Mouse (Mus musculus): ENCODE data around the gene Gm49383. TPM values are rescaled to one million over a fixed set of nuclear protein-coding genes. Genes with fewer than 3 reads are reported as not detected.

The Gm49383 gene
- polyA plus RNA-seq, 1 experiment from 2014 or later: 28.6 TPM

- peaks cover 7% of the 10 kb centered on the region; the same call in 1 of the 2 replicates for H3K4me1 ChIP-seq (replicated peaks)
- WGBS: 91% methylated on average over 2 of the region's 2 CpGs
- H3K4me3 ChIP-seq (replicated peaks): no peak overlapping the region
- peaks cover 12% of the 10 kb centered on the region for H3K36me3 ChIP-seq
- no peak for ATAC-seq
- H3K4me2 ChIP-seq (replicated peaks): no peak overlapping the region
- no peak overlapping the region for H3K27ac ChIP-seq
- H3K9ac ChIP-seq: no peak overlapping the region
- no peaks in the 10 kb centered on the region for H3K27me3 ChIP-seq (replicated peaks)
- no peaks in the 10 kb centered on the region for H3K9me3 ChIP-seq
These were observed 39.8 kb downstream of the Gm49383 start for GRCm38 (mm10) chr12:69157107-69157506.

GRCm38 (mm10) chr12:69156436-69156835 lies 40.5 kb downstream of the Gm49383 start:
- H3K27ac ChIP-seq: no peak overlapping the region
- H3K9ac ChIP-seq: no peak overlapping the region
- H3K36me3 ChIP-seq: peaks cover 12% of the 10 kb centered on the region
- H3K4me3 ChIP-seq (replicated peaks): no peak overlapping the region
- H3K4me1 ChIP-seq (replicated peaks): peaks cover 7% of the 10 kb centered on the region; the same call in 1 of the 2 replicates
- no peaks in the 10 kb centered on the region for H3K9me3 ChIP-seq
- no peak overlapping the region for H3K4me2 ChIP-seq (replicated peaks)
- 80% methylated on average over 4 of the region's 4 CpGs for WGBS
- no peak for ATAC-seq
- no peaks in the 10 kb centered on the region for H3K27me3 ChIP-seq (replicated peaks)

GRCm38 (mm10) chr12:69155923-69156322 lies 41.0 kb downstream of the Gm49383 start:
- Histone ChIP-seq H3K27me3 (replicated peaks) (no peaks in the 10 kb centered on the region), H3K9ac (no peak overlapping the region), H3K4me3 (replicated peaks) (no peak overlapping the region), H3K9me3 (no peaks in the 10 kb centered on the region), H3K4me1 (replicated peaks) (peaks cover 7% of the 10 kb centered on the region; the same call in 1 of the 2 replicates), H3K4me2 (replicated peaks) (no peak overlapping the region), H3K36me3 (peaks cover 12% of the 10 kb centered on the region), H3K27ac (no peak overlapping the region)
- ATAC-seq: no peak
- 68% methylated on average over 2 of the region's 2 CpGs for WGBS

- Histone ChIP-seq H3K27me3 (replicated peaks) (no peaks in the 10 kb centered on the region), H3K9me3 (no peaks in the 10 kb centered on the region), H3K4me3 (replicated peaks) (no peak overlapping the region), H3K9ac (no peak overlapping the region), H3K4me1 (replicated peaks) (no peaks in the 10 kb centered on the region), H3K36me3 (no peaks in the 10 kb centered on the region), H3K27ac (no peak overlapping the region), H3K4me2 (replicated peaks) (no peak overlapping the region)
- no peak for ATAC-seq
- 59% methylated on average over 13 of the region's 13 CpGs for WGBS
These were observed 46.9 kb downstream of the Gm49383 start for GRCm38 (mm10) chr12:69150049-69150448.

GRCm38 (mm10) chr12:69147166-69147735 lies 49.7 kb downstream of the Gm49383 start:
- H3K4me1 ChIP-seq (replicated peaks): no peaks in the 10 kb centered on the region
- H3K27me3 ChIP-seq (replicated peaks): no peaks in the 10 kb centered on the region
- no peak overlapping the region for H3K4me3 ChIP-seq (replicated peaks)
- no peak for ATAC-seq
- 92% methylated on average over 5 of the region's 5 CpGs for WGBS
- no peaks in the 10 kb centered on the region for H3K36me3 ChIP-seq
- no peak overlapping the region for H3K9ac ChIP-seq
- no peak overlapping the region for H3K27ac ChIP-seq
- H3K9me3 ChIP-seq: no peaks in the 10 kb centered on the region
- no peak overlapping the region for H3K4me2 ChIP-seq (replicated peaks)

GRCm38 (mm10) chr12:69143460-69143859 lies 53.4 kb downstream of the Gm49383 start:
- no peak for ATAC-seq
- no peak overlapping the region for H3K4me3 ChIP-seq (replicated peaks)
- no peak overlapping the region for H3K4me2 ChIP-seq (replicated peaks)
- H3K27me3 ChIP-seq (replicated peaks): no peaks in the 10 kb centered on the region
- no peak overlapping the region for H3K9ac ChIP-seq
- no peaks in the 10 kb centered on the region for H3K9me3 ChIP-seq
- H3K36me3 ChIP-seq: no peaks in the 10 kb centered on the region
- H3K4me1 ChIP-seq (replicated peaks): no peaks in the 10 kb centered on the region
- 82% methylated on average over 6 of the region's 6 CpGs for WGBS
- no peak overlapping the region for H3K27ac ChIP-seq

- ATAC-seq: no peak
- H3K4me3 ChIP-seq (replicated peaks): no peak overlapping the region
- no peak overlapping the region for H3K9ac ChIP-seq
- no peaks in the 10 kb centered on the region for H3K27me3 ChIP-seq (replicated peaks)
- WGBS: 85% methylated on average over 7 of the region's 7 CpGs
- H3K4me1 ChIP-seq (replicated peaks): no peaks in the 10 kb centered on the region
- H3K27ac ChIP-seq: no peak overlapping the region
- no peak overlapping the region for H3K4me2 ChIP-seq (replicated peaks)
- no peaks in the 10 kb centered on the region for H3K36me3 ChIP-seq
- no peaks in the 10 kb centered on the region for H3K9me3 ChIP-seq
These were observed 57.1 kb downstream of the Gm49383 start for GRCm38 (mm10) chr12:69139841-69140240.

- Histone ChIP-seq H3K4me2 (replicated peaks) (no peak overlapping the region), H3K27ac (no peak overlapping the region), H3K36me3 (no peaks in the 10 kb centered on the region), H3K9me3 (no peaks in the 10 kb centered on the region), H3K9ac (no peak overlapping the region), H3K27me3 (replicated peaks) (no peaks in the 10 kb centered on the region), H3K4me3 (replicated peaks) (no peak overlapping the region), H3K4me1 (replicated peaks) (no peaks in the 10 kb centered on the region)
- no peak for ATAC-seq
- 88% methylated on average over 3 of the region's 3 CpGs for WGBS
These were observed 57.7 kb downstream of the Gm49383 start for GRCm38 (mm10) chr12:69139201-69139600.

Other genes with a start within 250 kb of the Gm49383 start
- 1,714 and 2,016 TPM in 2 replicates for gene Rps29, start 37.9 kb downstream of the Gm49383 start, polyA plus RNA-seq (2015; fragmentation: Nextera tagmentation; extraction: Ambion mirVana)
- gene Lrr1, start 28.3 kb downstream of the Gm49383 start, polyA plus RNA-seq (2015; fragmentation: Nextera tagmentation; extraction: Ambion mirVana): 17.2 and 17.8 TPM in 2 replicates
- gene Rpl36al, start 13.0 kb downstream of the Gm49383 start, polyA plus RNA-seq (2015; fragmentation: Nextera tagmentation; extraction: Ambion mirVana): 720 and 763 TPM in 2 replicates
- gene Mgat2, start 12.9 kb downstream of the Gm49383 start, polyA plus RNA-seq (2015; fragmentation: Nextera tagmentation; extraction: Ambion mirVana): 52.8 and 58.7 TPM in 2 replicates
- 9.0 and 9.1 TPM in 2 replicates for gene Dnaaf2, start 1.3 kb upstream of the Gm49383 start, polyA plus RNA-seq (2015; fragmentation: Nextera tagmentation; extraction: Ambion mirVana)
- gene Gm49384, start 7.2 kb upstream of the Gm49383 start, polyA plus RNA-seq (2015; fragmentation: Nextera tagmentation; extraction: Ambion mirVana): 23.7 and 24.7 TPM in 2 replicates
- 23.4 and 25.9 TPM in 2 replicates for gene Pole2, start 31.1 kb upstream of the Gm49383 start, polyA plus RNA-seq (2015; fragmentation: Nextera tagmentation; extraction: Ambion mirVana)
- 5.0 and 7.4 TPM in 2 replicates for gene Klhdc1, start 44.1 kb upstream of the Gm49383 start, polyA plus RNA-seq (2015; fragmentation: Nextera tagmentation; extraction: Ambion mirVana)
- 107 and 115 TPM in 2 replicates for gene Klhdc2, start 99.6 kb upstream of the Gm49383 start, polyA plus RNA-seq (2015; fragmentation: Nextera tagmentation; extraction: Ambion mirVana)
- gene Nemf, start 160.1 kb upstream of the Gm49383 start, polyA plus RNA-seq (2015; fragmentation: Nextera tagmentation; extraction: Ambion mirVana): 71.6 and 71.8 TPM in 2 replicates
- 49.5 and 54.9 TPM in 2 replicates for gene Arf6, start 175.0 kb upstream of the Gm49383 start, polyA plus RNA-seq (2015; fragmentation: Nextera tagmentation; extraction: Ambion mirVana)
- 1.7 and 2.0 TPM in 2 replicates for gene Gm9887, start 175.4 kb upstream of the Gm49383 start, polyA plus RNA-seq (2015; fragmentation: Nextera tagmentation; extraction: Ambion mirVana)